Mouse (Mus musculus) stomach, embryonic 16.5 days (tissue): ENCODE data around the gene Apex2. TPM values are rescaled to one million over a fixed set of nuclear protein-coding genes. Genes with fewer than 3 reads are reported as not detected.
"Not testable (repeated sequence)": the region's sequence is repeated elsewhere in the genome, so short reads cannot be mapped to it uniquely, and the experiment has no call there.

Experiments
- ATAC-seq: fragments of 200-750 bp; cut with Nextera tagmentation; 2 replicates; pipeline ENCODE4 v1.8.0; 2017; ENCODE audit warnings: moderate number of reproducible peaks, moderate TSS enrichment; ENCODE audit not compliant: insufficient read depth, low FRiP score
- H3K27ac ChIP-seq: fragments of 300-500 bp; sonication (generic); 2 replicates; pipeline ENCODE4 v1.5.1; 2014; ENCODE audit warnings: low read length
- H3K27me3 ChIP-seq: fragments of 300-500 bp; sonication (generic); 2 replicates; pipeline ENCODE4 v1.6.1; 2014; ENCODE audit warnings: low read length, control low read depth, mixed read lengths; ENCODE audit not compliant: control insufficient read depth, insufficient read depth
- H3K36me3 ChIP-seq: fragments of 300-500 bp; sonication (generic); 2 replicates; pipeline ENCODE4 v1.6.1; 2014; ENCODE audit warnings: low read length; ENCODE audit not compliant: control insufficient read depth, insufficient read depth
- H3K4me1 ChIP-seq: fragments of 300-500 bp; sonication (generic); 2 replicates; pipeline ENCODE4 v1.6.1; 2014; ENCODE audit warnings: low read length, control low read depth, mixed read lengths; ENCODE audit not compliant: control insufficient read depth, insufficient read depth
- H3K4me2 ChIP-seq: fragments of 300-500 bp; sonication (generic); 2 replicates; pipeline ENCODE4 v1.6.1; 2014; ENCODE audit warnings: low read depth, low read length, mixed read lengths
- H3K4me3 ChIP-seq: fragments of 300-500 bp; sonication (generic); replicated peaks from 2 replicates; pipeline ENCODE4 v1.5.1; 2014; ENCODE audit warnings: mild to moderate bottlenecking, low read length
- H3K9ac ChIP-seq: fragments of 300-500 bp; sonication (generic); 2 replicates; pipeline ENCODE4 v1.6.1; 2014; ENCODE audit warnings: low read length
- H3K9me3 ChIP-seq: fragments of 300-500 bp; sonication (generic); replicated peaks from 2 replicates; pipeline ENCODE4 v1.6.1; 2016; ENCODE audit warnings: low read length, control low read depth; ENCODE audit not compliant: control insufficient read depth
- WGBS: fragments of 180-500 bp; shearing (Covaris S2); extraction: QIAGEN DNeasy Blood & Tissue Kit; methylation state at CpG from one replicate; pipeline ENCODE4 v1.1.7; 2014; 5-methylcytosine and 5-hydroxymethylcytosine counted together
- polyA plus RNA-seq: library from polyadenylated mRNA; unstranded; fragments of >200 nt; fragmentation: Nextera tagmentation; extraction: Ambion mirVana; gene quantifications from 2 replicates; pipeline ENCODE4 v1.2.1, GENCODE M21; 2015

The Apex2 gene
- polyA plus RNA-seq, 1 experiment from 2014 or later: 14.6 TPM

- Histone ChIP-seq H3K4me2 (no peak overlapping the region), H3K36me3 (no peaks in the 10 kb centered on the region), H3K9ac (no peak overlapping the region), H3K4me3 (no peak overlapping the region), H3K27me3 (no peaks in the 10 kb centered on the region), H3K9me3 (no peaks in the 10 kb centered on the region), H3K4me1 (no peaks in the 10 kb centered on the region), H3K27ac (no peak overlapping the region)
- ATAC-seq: no peak
- WGBS: 83% methylated on average over 1 of the region's 1 CpGs
These were observed 75.5 kb downstream of the Apex2 start for GRCm38 (mm10) chrX:150514127-150514526.

DNA sequence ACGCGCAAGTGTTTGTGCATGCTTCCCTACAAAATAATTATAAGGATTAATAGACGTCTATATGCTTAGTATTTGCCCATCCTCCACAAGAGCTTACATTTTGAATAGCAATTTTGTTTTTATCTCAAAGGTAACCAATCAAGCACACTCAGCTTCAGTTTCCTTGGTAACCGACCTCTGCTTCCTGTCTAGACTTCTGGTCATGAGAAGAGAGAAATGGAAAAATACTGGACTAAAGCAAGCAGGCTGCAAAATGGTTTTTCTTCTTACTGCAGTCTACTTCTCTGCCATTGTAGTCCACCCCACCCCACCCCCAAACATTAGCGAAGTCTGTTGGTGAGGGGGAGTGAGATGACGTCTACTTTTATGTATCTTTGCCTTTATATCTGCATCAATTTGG is 78.4 kb downstream of the Apex2 start:
- no peak overlapping the region for H3K4me2 ChIP-seq
- H3K27me3 ChIP-seq: no peaks in the 10 kb centered on the region
- H3K4me3 ChIP-seq: no peak overlapping the region
- no peak for ATAC-seq
- no peaks in the 10 kb centered on the region for H3K36me3 ChIP-seq
- H3K4me1 ChIP-seq: no peaks in the 10 kb centered on the region
- no peaks in the 10 kb centered on the region for H3K9me3 ChIP-seq
- H3K27ac ChIP-seq: no peak overlapping the region
- no peak overlapping the region for H3K9ac ChIP-seq
- WGBS: 74% methylated on average over 6 of the region's 6 CpGs

DNA sequence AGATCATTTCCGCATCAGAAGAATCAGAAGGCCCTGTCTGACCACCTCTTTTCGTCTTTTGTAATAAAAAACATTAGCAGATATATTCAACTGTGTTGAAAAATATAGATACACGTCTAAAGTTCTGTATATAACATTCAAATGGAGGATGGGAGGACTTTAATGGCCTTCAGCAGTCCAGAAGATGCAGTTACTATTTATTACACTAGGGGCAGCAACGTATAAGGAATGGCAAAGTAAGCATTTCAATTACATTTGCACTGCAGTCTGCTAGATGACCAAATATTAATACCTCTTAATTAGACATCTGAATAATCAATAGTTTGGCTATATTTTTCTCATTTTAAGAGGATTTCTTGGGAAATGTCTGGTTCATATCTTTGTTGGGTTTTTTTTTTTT is 79.0 kb downstream of the Apex2 start:
- Histone ChIP-seq H3K9me3 (no peaks in the 10 kb centered on the region), H3K4me1 (no peaks in the 10 kb centered on the region), H3K4me3 (no peak overlapping the region), H3K36me3 (no peaks in the 10 kb centered on the region), H3K9ac (no peak overlapping the region), H3K4me2 (no peak overlapping the region), H3K27ac (no peak overlapping the region), H3K27me3 (no peaks in the 10 kb centered on the region)
- no peak for ATAC-seq
- WGBS: 49% methylated on average over 4 of the region's 4 CpGs

- Histone ChIP-seq H3K9ac (no peak overlapping the region), H3K9me3 (no peaks in the 10 kb centered on the region), H3K36me3 (no peaks in the 10 kb centered on the region), H3K4me3 (no peak overlapping the region), H3K27ac (no peak overlapping the region), H3K4me1 (no peaks in the 10 kb centered on the region), H3K4me2 (no peak overlapping the region), H3K27me3 (no peaks in the 10 kb centered on the region)
- 79% methylated on average over 6 of the region's 6 CpGs for WGBS
- ATAC-seq: no peak
These were observed 81.0 kb downstream of the Apex2 start for GRCm38 (mm10) chrX:150508696-150509095.

DNA sequence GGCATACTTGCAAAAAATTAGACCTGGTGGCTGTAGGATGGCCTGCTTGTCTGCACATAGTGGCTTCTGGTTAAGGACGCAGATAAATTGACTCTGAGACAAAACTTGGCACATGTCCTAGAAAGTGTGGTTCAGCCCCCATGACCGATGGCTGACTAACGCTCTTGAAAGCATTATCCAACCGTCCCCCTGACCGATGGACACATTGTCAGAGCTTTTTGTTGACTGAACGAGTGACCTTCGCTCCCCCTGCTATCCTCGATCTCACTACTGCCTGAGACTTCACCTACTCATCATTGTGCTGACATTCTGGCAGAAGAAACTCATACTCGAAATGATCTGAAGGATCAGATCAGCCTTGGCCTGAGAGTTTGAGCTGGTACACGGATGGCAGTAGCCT is 101.9 kb downstream of the Apex2 start:
- not testable (repeated sequence) for H3K4me1 ChIP-seq, H3K27me3 ChIP-seq, H3K36me3 ChIP-seq

DNA sequence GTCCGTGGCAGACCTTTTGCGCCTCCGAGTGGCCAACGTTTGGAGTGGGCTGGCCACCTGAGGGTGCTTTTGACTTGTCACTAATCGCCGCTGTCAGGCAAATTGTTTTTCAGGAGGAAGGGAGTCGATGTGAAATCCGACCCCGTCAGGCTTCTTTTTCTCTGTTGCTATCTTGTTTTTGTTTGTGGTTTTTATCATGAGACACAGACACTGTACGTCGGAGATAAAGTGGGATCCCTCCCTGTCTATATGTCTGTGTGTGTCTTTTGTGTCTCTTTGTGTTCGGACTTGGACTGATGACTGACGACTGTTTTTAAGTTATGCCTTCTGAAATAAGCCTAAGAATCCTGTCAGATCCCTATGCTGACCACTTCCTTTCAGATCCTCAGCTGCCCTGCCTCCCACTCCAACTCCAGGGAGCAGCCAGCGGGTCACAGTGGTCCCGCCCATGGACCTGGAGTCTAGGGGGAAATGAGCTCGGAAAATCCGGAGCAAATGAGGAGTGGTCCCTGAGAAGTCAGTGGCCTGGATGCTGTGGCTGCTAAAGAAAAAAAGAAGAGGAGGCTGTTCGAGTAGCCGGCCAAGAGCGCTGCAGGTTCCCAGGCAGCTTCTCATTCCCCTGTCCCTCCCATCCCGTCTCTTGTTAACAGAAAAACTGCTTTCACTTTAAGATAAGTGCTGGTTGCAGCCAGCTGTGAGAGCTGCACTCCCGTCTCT is 103.2 kb downstream of the Apex2 start:
- not testable (repeated sequence) for H3K9ac ChIP-seq, H3K27ac ChIP-seq, H3K4me3 ChIP-seq, H3K4me2 ChIP-seq, H3K9me3 ChIP-seq, ATAC-seq, H3K36me3 ChIP-seq, H3K27me3 ChIP-seq, H3K4me1 ChIP-seq
- WGBS: 49% methylated on average over 9 of the region's 22 CpGs

More for the DNA sequence above, 101.9 kb downstream of the Apex2 start:
- not testable (repeated sequence) for ATAC-seq, H3K4me2 ChIP-seq, H3K9me3 ChIP-seq, H3K4me3 ChIP-seq, H3K27ac ChIP-seq, H3K9ac ChIP-seq
- 54% methylated on average over 1 of the region's 10 CpGs for whole genome bisulfite sequencing

- peak overlapping the region; percentile 59 for H3K4me3 ChIP-seq
- H3K27me3 ChIP-seq: no peaks in the 10 kb centered on the region
- no peaks in the 10 kb centered on the region for H3K36me3 ChIP-seq
- ATAC-seq: peak; percentile 98
- peak overlapping the region; percentile 24; the same call in 1 of the 2 replicates for H3K4me2 ChIP-seq
- peak overlapping the region; percentile 91 for H3K27ac ChIP-seq
- H3K9ac ChIP-seq: peak overlapping the region; percentile 79
- H3K9me3 ChIP-seq: no peaks in the 10 kb centered on the region
- no peaks in the 10 kb centered on the region for H3K4me1 ChIP-seq
- WGBS: under 1% methylated on average over 34 of the region's 34 CpGs
These were observed 111.6 kb downstream of the Apex2 start for GRCm38 (mm10) chrX:150477854-150478780.

DNA sequence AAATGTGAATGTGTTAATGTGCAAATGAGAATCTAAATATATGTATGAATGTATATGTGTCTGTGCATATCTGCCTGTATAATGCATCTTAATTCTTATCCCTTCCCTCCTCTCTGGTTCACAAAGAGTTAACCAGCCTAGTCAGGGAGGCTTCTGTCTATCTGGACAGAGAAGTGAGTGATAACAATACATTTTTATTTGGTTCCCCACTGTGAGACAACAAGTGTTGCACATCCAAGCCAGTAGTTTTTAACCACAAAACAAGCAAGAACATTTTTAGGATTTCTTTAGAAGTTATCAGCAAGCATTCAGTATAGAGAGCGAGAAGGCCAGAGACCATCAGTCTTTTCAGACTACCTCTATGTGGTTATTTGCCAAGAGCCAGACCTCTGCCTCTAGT is 118.3 kb downstream of the Apex2 start:
- H3K4me2 ChIP-seq: no peak overlapping the region
- H3K27ac ChIP-seq: no peak overlapping the region
- no peak overlapping the region for H3K9ac ChIP-seq
- H3K9me3 ChIP-seq: no peaks in the 10 kb centered on the region
- 75% methylated on average over 1 of the region's 1 CpGs for WGBS
- no peak overlapping the region for H3K4me3 ChIP-seq
- no peaks in the 10 kb centered on the region for H3K27me3 ChIP-seq
- ATAC-seq: no peak
- no peaks in the 10 kb centered on the region for H3K36me3 ChIP-seq
- no peaks in the 10 kb centered on the region for H3K4me1 ChIP-seq
